33 mouse cellular contexts compared by ENCODE assay signal in genomic region chr17:88492107-88492460, GRCm38 (mm10).
"Had no signal": no experiment of that assay in that cellular context is flagged by ENCODE, and none has a peak within 500 bp of the region (broad histone marks: within the 10 kb centered on the region; RNA-seq: fewer than 3 reads in every experiment).

No protein-coding gene starts in this region.

- H3K36me3 ChIP-seq: heart, embryonic 15.5 days; hindbrain, embryonic 12.5 days; hindbrain, embryonic 13.5 days; hindbrain, embryonic 15.5 days; intestine, embryonic 15.5 days had no signal

- DNase-seq: heart, postnatal 10 days; heart, postnatal 14 days; heart, postnatal 4 days; kidney, adult 11 months; kidney, adult 18-20 months; kidney, adult 2 months; kidney, adult 8-10 months; kidney, adult 9 months; kidney, postnatal 10 days; kidney, postnatal 14 days; kidney, postnatal 25 days; kidney, postnatal 36 days; kidney, postnatal 4 days; layer of hippocampus, adult 9-11 months; layer of hippocampus, postnatal 36 days had no signal

- H3K27ac ChIP-seq: heart, embryonic 10.5 days; heart, embryonic 13.5 days; heart, embryonic 15.5 days; hindbrain, embryonic 10.5 days; hindbrain, embryonic 12.5 days; hindbrain, embryonic 14.5 days; hindbrain, embryonic 15.5 days; hindbrain, postnatal 0 days; intestine, embryonic 15.5 days; kidney, embryonic 15.5 days; kidney, postnatal 0 days; layer of hippocampus, adult 2 months had no signal

- H3K4me3 ChIP-seq: heart, embryonic 10.5 days; heart, embryonic 12.5 days; heart, embryonic 13.5 days; heart, embryonic 15.5 days; hindbrain, embryonic 10.5 days; hindbrain, embryonic 12.5 days; hindbrain, embryonic 13.5 days; hindbrain, embryonic 15.5 days; intestine, embryonic 15.5 days; kidney, embryonic 15.5 days; layer of hippocampus, adult 2 months had no signal

- H3K4me2 ChIP-seq: heart, embryonic 11.5 days; heart, embryonic 12.5 days; heart, embryonic 13.5 days; heart, embryonic 15.5 days; hindbrain, embryonic 12.5 days; hindbrain, embryonic 13.5 days; hindbrain, embryonic 14.5 days; hindbrain, embryonic 15.5 days; intestine, embryonic 15.5 days; kidney, embryonic 15.5 days had no signal

- H3K27me3 ChIP-seq: heart, embryonic 12.5 days; heart, embryonic 13.5 days; heart, embryonic 15.5 days; hindbrain, embryonic 12.5 days; hindbrain, embryonic 13.5 days; hindbrain, embryonic 15.5 days; intestine, embryonic 15.5 days; kidney, embryonic 15.5 days had no signal

- ATAC-seq: hindbrain, embryonic 16.5 days; hindbrain, postnatal 0 days; intestine, embryonic 15.5 days; intestine, embryonic 16.5 days; intestine, postnatal 0 days had no signal

- H3K9me3 ChIP-seq: heart, embryonic 10.5 days; heart, embryonic 12.5 days; heart, embryonic 13.5 days; heart, embryonic 15.5 days; hindbrain, embryonic 10.5 days; hindbrain, embryonic 12.5 days; hindbrain, embryonic 13.5 days; hindbrain, embryonic 15.5 days; intestine, embryonic 15.5 days; kidney, embryonic 15.5 days had no signal

- H3K9ac ChIP-seq: heart, embryonic 12.5 days; heart, embryonic 13.5 days; heart, embryonic 15.5 days; hindbrain, embryonic 12.5 days; hindbrain, embryonic 13.5 days; hindbrain, embryonic 14.5 days; hindbrain, embryonic 15.5 days; intestine, embryonic 15.5 days; kidney, embryonic 15.5 days had no signal

- H3K4me1 ChIP-seq: intestine, embryonic 15.5 days; kidney, embryonic 15.5 days had no signal
